Mouse (Mus musculus) embryo, embryonic 10.5 days (tissue): ENCODE data around the gene Bach2.

Source experiments
- DNase-seq: peaks from one replicate; pipeline ENCODE4 v3.0.0-alpha.2; 2015; ENCODE audit warnings: low spot score

Gene Bach2

GRCm38 (mm10) chr4:32297071-32297671, 58.6 kb downstream of the Bach2 start:
- DNase-seq: peak; percentile 31

DNA sequence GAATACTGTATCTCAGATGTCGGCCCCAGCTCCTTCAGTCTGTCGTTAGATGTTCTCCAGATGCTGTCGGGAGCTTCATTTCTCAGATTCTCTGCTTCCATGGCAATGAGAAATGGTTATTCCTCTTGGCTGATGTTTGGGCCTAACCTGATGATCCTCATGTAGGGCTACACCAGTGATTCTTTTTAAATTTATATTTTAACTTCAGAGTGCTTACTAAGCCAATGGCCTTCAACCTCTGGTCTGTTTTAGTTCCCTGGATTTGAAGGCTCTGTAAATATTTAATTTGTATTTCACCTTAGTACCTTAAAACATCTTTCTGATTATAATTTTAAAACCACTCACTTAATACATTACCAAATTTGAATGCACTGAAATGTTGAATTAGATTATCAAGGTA, 60.6 kb downstream of the Bach2 start:
- DNase-seq: no peak

- no peak for DNase-seq
These were observed 61.4 kb downstream of the Bach2 start for GRCm38 (mm10) chr4:32299970-32300369.

- DNase-seq: no peak
These were observed 64.1 kb downstream of the Bach2 start for GRCm38 (mm10) chr4:32302668-32303067.

- peak; percentile 86 for DNase-seq
These were observed 64.5 kb downstream of the Bach2 start for GRCm38 (mm10) chr4:32303076-32303475.

DNA sequence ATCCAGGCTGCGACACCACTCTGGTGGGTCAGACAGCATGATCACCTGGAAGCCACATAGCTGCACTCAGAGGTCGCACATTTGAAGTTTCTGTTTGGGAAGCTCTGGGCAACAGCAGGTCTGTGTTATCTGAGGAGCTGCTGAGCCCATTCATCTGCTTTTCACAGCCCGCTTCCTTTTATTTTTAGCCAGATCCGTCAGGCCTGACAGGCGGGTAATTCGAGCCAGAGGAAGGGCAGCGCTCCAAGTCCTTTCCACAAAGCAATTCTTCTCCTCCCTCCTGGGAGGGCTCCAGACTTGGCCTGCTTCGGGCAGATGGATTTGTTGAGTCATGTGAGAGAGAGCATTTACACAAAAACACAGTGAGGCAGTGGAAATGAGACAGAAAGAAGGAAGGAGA, 65.1 kb downstream of the Bach2 start:
- DNase-seq: peak; percentile 94

GRCm38 (mm10) chr4:32304221-32304703, 65.7 kb downstream of the Bach2 start:
- peak; percentile 45 for DNase-seq

GRCm38 (mm10) chr4:32305036-32305615, 66.5 kb downstream of the Bach2 start:
- peak; percentile 41 for DNase-seq

- DNase-seq: no peak
These were observed 67.1 kb downstream of the Bach2 start for GRCm38 (mm10) chr4:32305683-32306082.

DNA sequence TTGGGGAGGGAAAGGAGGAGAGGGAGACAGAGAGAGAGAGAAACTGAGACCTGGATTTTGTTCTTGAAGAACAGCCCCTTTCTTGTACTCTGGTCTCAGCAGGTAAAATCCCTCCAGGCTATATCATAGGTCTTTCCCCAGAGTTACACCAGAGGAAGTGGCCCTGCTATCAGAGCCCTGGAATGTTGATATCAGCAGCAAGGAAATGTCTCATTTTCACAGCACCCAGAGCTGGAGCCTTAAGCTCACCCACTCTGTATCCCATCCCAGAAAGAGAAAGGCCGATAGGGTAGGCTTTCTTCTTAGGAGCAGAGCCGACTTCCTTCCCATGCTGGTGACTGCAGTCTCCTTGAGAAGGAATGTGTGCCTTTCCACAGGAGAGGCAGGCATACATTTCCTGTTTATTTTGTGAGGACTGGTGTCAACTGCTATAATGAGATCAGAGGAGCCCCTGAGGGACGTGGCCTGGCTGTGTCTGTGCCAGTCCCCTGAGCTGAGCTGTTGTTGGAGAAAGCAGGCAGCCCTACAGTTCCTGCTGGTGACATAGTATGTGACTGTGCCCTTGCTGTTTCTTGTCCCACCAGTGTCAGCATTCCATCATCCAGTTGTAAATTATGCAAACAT, 67.7 kb downstream of the Bach2 start:
- DNase-seq: peak; percentile 47

- no peak for DNase-seq
These were observed 68.6 kb downstream of the Bach2 start for GRCm38 (mm10) chr4:32307215-32307614.

- DNase-seq: no peak
These were observed 73.8 kb downstream of the Bach2 start for GRCm38 (mm10) chr4:32312171-32312946.

DNA sequence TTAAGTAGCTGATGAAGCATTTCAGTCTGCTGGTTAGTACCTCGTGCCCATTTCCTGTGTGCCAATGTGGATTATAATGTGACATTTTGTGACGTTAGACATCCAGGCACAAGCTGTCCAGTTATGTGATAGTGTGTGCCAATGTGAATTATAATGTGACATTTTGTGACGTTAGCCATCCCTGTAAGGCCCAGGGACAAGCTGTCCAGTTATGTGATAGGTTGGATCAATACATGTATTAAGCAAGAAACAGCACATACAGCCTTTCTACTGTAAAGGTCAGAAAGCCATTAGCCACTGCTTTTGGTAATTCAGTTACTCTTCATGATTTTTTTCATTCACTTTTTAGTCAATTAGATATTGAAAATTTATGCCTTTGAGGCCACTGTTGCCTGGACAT, 76.3 kb downstream of the Bach2 start:
- no peak for DNase-seq

GRCm38 (mm10) chr4:32318608-32319007, 80.0 kb downstream of the Bach2 start:
- no peak for DNase-seq

GRCm38 (mm10) chr4:32319327-32319726, 80.7 kb downstream of the Bach2 start:
- no peak for DNase-seq

- no peak for DNase-seq
These were observed 81.4 kb downstream of the Bach2 start for GRCm38 (mm10) chr4:32320039-32320438.

DNA sequence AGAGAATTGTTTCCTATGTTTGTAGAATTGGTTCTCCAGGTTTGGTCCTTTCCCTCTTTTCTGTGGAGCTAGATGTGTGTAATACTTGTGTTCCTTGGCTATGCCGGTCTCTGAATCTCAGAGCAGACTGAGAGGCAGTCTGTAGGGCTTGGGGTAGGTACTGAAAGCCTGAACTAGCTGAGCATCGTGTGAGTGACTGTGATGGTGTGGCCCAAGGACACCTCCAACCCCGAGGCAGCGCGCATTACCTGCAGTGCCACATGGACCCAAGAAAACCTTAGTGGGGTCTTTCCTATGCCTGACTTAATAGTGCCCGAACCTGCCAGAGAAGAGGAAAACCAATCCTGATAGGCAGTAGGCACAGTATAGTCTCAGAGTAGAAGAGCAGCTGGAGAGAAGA, 85.5 kb downstream of the Bach2 start:
- DNase-seq: no peak

DNA sequence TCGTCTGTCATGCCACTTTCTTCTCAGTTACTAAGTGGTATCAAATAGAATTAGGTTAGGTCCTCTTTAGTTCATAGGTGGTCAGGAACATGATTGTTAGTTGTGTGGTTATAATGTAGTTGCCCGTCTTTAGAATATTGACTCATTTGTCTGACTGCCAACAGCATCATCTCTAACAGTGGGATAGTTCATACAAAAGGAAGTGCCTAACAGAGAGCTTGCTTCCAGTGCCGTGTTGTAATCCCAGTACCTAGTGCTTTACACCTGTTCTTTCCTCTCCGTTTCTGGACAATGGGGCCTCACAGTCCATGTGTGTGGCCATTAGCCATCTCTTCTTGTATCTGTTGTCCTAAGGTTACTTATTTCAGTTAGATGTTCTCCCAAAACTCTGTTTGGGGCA, 86.4 kb downstream of the Bach2 start:
- no peak for DNase-seq

GRCm38 (mm10) chr4:32325596-32325995, 87.0 kb downstream of the Bach2 start:
- DNase-seq: no peak

DNA sequence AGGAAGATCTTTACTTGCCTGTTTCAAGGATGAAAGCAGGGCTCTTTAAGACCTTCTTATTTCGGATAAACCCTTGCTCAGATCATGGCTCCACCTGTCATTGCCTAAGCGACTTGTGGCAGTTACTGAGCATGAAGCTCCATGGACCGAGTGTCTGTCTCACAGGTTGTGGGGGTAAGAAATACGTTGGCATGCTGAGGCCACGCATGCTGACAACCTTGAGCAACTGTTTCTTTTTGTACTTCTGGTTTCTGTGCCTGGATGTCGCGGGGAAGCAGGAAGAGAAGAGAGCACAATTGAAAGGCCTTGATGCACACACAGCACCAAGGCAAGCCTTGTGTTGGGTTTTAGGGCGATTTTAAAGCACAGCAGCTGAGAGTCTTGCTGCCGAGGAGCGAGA, 87.7 kb downstream of the Bach2 start:
- no peak for DNase-seq

GRCm38 (mm10) chr4:32326860-32327259, 88.3 kb downstream of the Bach2 start:
- no peak for DNase-seq

DNA sequence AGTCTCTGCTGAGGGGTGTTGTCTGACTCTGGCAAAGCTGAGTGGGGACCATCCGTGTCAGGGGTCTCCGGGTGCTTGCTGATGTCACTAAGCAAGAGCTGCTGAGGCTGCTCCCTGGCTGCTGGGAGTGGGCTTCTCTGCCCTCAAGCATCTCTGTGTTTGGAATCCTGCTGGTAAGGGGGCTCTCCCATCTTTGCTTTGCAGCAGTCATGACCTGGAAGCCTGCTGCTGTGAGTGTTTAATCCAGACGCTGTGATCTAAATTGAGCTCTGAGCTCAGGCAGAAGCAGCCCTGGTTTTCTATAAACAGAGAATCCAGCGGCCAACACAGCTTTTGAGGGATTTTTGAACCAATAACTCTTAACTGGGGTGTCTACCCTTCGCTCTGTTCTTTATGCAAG, 89.0 kb downstream of the Bach2 start:
- no peak for DNase-seq

DNA sequence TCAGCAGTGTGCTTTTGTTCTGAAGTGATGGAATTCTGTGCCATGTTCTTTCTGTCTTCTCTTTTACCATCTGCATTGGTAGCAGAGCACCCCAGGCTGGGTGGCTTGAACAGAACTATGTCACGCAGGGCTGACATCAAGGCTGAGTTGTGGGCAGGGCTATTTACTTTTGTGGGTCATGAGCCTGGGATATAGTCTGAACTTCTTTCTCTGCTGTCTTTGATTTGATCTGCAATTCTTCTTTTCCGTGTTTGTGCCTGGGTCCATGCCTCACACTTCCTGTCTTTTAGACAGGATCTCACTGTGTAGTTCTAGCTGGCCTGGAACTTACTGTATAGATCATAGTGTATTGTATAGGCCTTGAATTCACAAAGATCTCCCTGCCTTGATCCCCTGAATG, 90.0 kb downstream of the Bach2 start:
- no peak for DNase-seq
